Mouse (Mus musculus) embryonic stem cell, embryonic (primary cell): ENCODE measurements around the gene Masp2.

Source experiments
- CTCF ChIA-PET, 4 experiments: fragments of 300-600 bp in 2 of 4; fragments of 350-600 bp in 2 of 4; sonication (Branson Sonifier 250); formaldehyde crosslinking; loops; one replicate each; lab custom pipeline; 2022; ENCODE audit warnings: inconsistent platforms in 2 of 4; lab: Charles Lee
- POLR2A ChIA-PET, 4 experiments: fragments of 300-600 bp in 2 of 4; fragments of 350-600 bp in 2 of 4; sonication (Branson Sonifier 250); formaldehyde crosslinking; loops; one replicate each; lab custom pipeline; 2022; ENCODE audit warnings: antibody characterized with exemption in 4 of 4, inconsistent platforms in 1 of 4; lab: Charles Lee

Gene Masp2

DNA sequence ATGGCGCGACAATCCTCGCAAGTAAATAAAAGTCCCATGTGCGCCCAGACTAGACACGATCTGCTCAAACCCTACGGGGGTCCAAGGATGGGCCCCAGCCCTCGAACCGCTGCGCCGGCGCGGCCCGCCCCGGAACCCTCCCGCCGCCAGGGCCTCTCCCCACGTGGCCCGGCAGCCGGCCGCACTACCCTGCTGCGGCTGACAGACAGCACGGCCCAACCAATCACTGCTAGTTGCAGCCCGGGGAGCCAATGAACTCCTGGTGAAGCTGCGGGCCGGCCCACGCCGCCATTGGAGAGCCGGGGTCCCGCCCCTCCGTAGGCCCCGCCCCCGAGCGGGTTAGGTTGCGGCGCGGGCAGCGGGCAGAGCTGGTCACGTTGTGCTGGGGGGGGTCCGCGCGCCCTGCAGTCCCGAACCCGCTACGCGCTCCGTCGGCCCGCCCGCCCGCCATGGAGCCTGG, 11.2 kb upstream of the Masp2 start, which contains the start of gene Srm:
Gene Srm, plus strand, starts transcription at position 333 of the 460 bp plus-strand sequence.
- ChIA-PET POLR2A (interaction anchor here (0.6 to 12.1 kb wide), 48 partner anchors 9 to 552 kb away, joined by 3 to 275 read pairs (median 4); partner anchors contain the start of genes Tardbp (in 3 of the 4), Exosc10 (in 2 of the 4), Masp2 (in 2 of the 4) and Mtor (in 2 of the 4)), CTCF (interaction anchor here in 3 of 4 experiments (0.6 to 6.4 kb wide), 17 partner anchors 9 to 553 kb away, joined by 3 to 50 read pairs (median 5); partner anchors contain the start of gene Masp2 (in 1 of the 3))

DNA sequence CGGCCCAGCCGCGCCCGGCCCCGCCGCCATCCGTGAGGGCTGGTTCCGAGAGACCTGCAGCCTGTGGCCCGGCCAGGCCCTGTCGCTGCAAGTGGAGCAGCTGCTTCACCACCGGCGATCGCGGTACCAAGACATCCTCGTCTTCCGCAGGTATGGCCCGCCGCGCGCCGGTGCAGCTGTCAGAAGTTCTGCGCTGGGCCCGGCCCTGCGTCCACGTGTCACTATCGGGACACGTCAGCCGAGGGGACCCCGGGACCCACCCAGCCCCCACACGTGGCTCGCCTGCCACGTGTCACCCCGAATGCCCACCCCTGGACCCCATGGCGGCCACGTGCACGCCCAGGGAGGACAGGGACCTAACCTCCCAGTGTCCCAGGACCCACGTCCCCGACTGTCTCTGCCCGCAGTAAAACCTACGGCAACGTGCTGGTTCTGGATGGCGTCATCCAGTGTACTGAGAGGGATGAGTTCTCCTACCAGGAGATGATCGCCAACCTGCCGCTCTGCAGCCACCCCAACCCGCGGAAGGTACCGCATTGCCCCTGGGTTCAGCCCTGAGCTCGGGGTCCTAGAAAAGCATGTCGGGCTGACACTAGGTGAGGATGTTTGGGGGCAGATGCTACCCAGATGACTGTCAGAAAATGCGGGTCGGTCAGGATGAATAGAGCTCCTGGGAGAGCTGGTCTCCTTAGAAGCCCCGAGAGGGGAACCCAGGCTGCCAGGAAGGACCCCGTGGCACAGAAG, 10.5 kb upstream of the Masp2 start:
- ChIA-PET POLR2A (interaction anchor here (0.6 to 12.1 kb wide), 50 partner anchors 8 to 552 kb away, joined by 3 to 275 read pairs (median 4); partner anchors contain the start of genes Tardbp (in 3 of the 4), Exosc10 (in 2 of the 4), Masp2 (in 2 of the 4) and Mtor (in 2 of the 4)), CTCF (interaction anchor here in 2 of 4 experiments (0.6 to 6.4 kb wide), 11 partner anchors 9 to 634 kb away, joined by 3 to 50 read pairs (median 4); partner anchors contain the start of gene Masp2 (in 1 of the 2))

DNA sequence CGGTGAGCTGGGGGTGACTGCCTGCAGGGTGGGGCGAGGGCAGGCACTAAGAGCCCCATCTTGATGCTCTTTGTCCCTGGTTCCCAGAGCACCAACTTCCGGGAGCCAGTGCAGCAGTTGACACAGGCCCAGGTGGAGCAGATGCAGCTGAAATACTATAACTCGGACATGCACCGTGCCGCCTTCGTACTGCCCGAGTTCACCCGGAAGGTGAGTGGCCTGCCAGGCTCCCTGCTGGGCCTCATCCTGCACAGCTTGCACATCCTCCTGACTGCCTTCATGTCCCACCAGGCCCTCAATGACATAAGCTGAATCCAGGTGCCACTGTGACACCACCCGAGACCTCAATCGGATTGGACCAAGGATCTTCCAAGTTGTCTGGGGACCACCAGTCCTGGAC, 8.4 kb upstream of the Masp2 start:
- ChIA-PET CTCF (interaction anchor here in 3 of 4 experiments (0.5 to 6.4 kb wide), 6 partner anchors 9 to 574 kb away, joined by 3 to 50 read pairs (median 6); partner anchors contain the start of gene Masp2 (in 1 of the 3)), POLR2A (interaction anchor here in 2 of 4 experiments (0.6 to 12.1 kb wide), 14 partner anchors 9 to 1359 kb away, joined by 3 to 275 read pairs (median 6); partner anchors contain the start of genes Masp2 (in 2 of the 2) and Exosc10 (in 1 of the 2))

DNA sequence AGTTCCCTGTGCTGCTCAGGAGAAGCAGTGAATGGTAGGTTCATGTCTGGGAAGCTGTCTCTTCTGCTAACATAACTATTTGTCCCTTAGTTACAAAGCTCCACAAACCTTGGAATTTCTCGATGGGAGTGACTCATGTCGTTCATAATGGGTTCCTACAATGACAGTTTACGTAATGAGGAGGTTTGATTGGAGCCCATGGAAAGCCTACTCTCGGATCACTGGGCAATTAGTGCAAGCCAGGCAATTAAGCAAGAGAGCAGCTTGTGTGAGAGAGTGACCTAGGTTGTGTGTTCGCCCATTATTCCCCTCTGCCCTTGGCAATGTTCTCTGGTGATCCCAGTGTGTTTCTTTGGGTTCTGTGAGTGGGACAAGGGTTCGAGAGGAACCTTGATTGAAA, 6.4 kb upstream of the Masp2 start:
- POLR2A ChIA-PET = interaction anchor here in 2 of 4 experiments (1.0 to 12.1 kb wide), 9 partner anchors 7 to 59 kb away, joined by 3 to 275 read pairs (median 5); partner anchors contain the start of gene Masp2 (in 2 of the 2)
- CTCF ChIA-PET = interaction anchor here in 2 of 4 experiments (1.1 to 6.4 kb wide), 2 partner anchors 7 to 9 kb away, joined by 5 to 50 read pairs; partner anchors contain the start of gene Masp2 (in 1 of the 2)

DNA sequence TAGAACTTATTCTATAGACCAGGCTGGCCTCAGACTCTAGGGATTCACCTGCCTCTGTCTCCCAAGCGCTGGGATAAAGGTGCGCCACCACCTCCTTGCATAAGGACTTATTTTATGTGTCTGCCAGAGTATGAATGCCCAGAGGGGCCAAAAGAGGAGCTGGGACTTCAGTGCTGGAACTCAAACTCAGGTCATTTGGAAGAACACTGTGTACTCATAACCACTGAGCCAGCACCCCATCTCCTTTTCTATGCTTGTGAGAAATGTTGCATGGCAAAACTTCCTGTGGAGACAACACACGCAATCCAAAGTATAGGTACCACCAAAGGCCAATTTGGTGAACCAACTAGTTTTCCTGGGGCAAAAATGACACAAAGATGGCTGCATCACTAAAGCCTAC, 5.6 kb upstream of the Masp2 start:
- CTCF ChIA-PET = interaction anchor here in 2 of 4 experiments (0.6 to 1.1 kb wide), 2 partner anchors 55 to 426 kb away, joined by 3 to 5 read pairs; no protein-coding TSS in a partner anchor
- POLR2A ChIA-PET = interaction anchor here in 2 of 4 experiments (0.7 to 12.1 kb wide), 6 partner anchors 6 to 151 kb away, joined by 3 to 250 read pairs (median 48); partner anchors contain the start of gene Masp2 (in 1 of the 2)

DNA sequence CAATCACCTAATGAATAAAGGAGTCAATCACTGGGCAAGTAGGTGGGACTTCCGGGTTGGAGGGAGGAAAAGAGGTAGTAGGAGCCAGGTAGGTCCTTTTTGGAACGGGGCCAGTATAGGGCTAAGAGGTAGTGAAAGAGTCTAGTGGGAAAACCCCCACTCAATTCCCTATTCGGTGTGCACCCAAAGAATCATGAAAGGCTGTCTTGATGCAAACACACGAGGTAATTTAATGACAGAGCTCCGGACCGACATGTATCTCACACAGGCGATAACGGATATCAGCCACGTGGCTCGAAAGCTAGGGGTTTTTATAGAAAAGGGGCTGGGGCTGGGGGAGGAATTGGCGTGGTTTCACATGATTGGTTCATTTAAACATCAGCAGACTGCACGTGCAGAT, 3.5 kb upstream of the Masp2 start:
- POLR2A ChIA-PET = interaction anchor here in 3 of 4 experiments (0.7 to 13.6 kb wide), 26 partner anchors 8 to 561 kb away, joined by 3 to 275 read pairs (median 6); partner anchors contain the start of genes Tardbp (in 3 of the 3), Mtor (in 2 of the 3), Srm (in 2 of the 3) and Clcn6 (in 1 of the 3)
- CTCF ChIA-PET = interaction anchor here in 1 of 4 experiments (0.6 kb wide), 1 partner anchor 35 kb away, joined by 3 read pairs; no protein-coding TSS in a partner anchor

DNA sequence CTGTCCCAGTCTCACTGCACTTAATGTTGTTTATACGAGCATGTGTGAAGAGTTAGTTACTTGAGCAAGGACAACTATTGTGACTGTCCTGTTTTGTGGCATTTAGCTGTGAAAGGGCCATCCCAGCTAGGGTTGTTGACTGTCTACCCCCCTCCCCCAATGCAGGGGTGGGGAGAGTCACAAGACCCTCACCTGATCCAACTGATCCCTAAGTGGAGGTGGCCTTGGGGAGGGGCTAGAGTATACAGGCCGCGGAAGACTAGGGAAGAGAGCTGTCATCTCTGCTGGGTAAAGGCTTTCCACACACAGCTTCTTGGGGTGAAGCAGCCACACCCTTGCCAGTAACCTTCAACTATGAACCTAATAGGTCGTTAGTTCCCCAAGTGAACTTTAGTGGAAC, 2.0 kb upstream of the Masp2 start:
- ChIA-PET POLR2A (interaction anchor here (0.6 to 13.6 kb wide), 65 partner anchors 9 to 1008 kb away, joined by 3 to 275 read pairs (median 4); partner anchors contain the start of genes Srm (in 4 of the 4), Tardbp (in 3 of the 4), Exosc10 (in 2 of the 4) and Gm572 (in 2 of the 4)), CTCF (interaction anchor here in 2 of 4 experiments (0.6 to 1.9 kb wide), 9 partner anchors 8 to 786 kb away, joined by 3 to 6 read pairs (median 3); partner anchors contain the start of gene Srm (in 1 of the 2))

DNA sequence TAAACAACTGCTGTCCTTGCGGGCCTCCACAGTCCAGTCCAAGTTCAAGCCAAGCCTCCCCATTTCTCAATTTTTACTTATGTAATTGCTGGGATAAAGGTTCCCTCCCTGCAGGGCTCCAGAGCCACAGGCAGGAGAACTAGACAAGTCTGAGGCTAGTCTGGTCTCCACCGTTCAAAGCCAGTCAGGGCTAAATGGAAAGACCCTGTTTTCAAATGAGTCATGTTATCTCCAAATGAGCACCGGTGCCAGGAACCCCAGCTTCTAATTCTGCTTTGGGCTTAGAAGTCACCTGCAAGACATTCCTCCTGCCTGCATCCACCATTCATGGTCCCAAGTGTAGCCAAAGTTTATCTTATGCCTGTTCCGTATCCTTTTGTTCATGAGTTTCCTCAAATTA, 483 bp upstream of the Masp2 start:
- POLR2A ChIA-PET = interaction anchor here (0.6 to 13.6 kb wide), 23 partner anchors 9 to 1007 kb away, joined by 3 to 275 read pairs (median 8); partner anchors contain the start of genes Tardbp (in 3 of the 4), Srm (in 2 of the 4), Exosc10 (in 1 of the 4) and Fbxo6 (in 1 of the 4)
- CTCF ChIA-PET = interaction anchor here in 2 of 4 experiments (0.6 to 4.3 kb wide), 5 partner anchors 9 to 433 kb away, joined by 3 to 50 read pairs (median 6); partner anchors contain the start of gene Srm (in 1 of the 2)

DNA sequence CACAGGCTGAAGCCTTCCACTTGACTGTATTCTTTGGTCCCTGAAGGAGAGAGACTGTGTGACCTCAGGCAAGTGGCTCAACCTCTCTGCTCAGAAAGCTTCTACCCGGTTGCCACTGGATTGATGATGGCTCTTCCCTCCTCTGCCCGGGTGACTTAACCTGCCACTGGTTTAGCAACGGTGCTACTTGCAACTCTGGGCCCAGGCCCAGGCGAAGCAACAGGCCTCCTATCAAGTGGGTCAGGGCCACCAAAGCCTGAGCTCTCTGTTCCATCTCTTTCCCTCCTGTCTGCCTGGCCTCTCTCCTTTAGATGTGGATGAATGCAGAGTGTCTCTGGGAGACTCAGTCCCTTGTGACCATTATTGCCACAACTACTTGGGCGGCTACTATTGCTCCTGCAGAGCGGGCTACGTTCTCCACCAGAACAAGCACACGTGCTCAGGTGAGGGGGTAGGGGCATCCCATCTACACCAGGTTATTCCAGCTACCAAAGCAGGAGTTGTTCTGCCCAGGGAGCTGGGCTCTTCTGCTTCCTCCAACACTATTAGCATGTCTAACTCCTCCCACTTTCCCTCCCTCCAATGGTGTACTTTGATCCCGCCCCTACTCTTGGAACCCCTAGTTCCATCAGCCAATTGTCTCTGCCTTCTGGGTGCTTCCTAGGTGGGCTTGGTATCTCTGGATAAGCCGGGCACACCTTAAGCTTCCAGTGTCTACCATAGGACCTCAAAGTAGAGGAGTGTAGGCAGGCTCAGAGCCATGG, 1.2 kb downstream of the Masp2 start:
- ChIA-PET POLR2A (interaction anchor here (0.7 to 13.6 kb wide), 43 partner anchors 8 to 667 kb away, joined by 3 to 275 read pairs (median 5); partner anchors contain the start of genes Srm (in 3 of the 4), Tardbp (in 3 of the 4), Clcn6 (in 1 of the 4) and Exosc10 (in 1 of the 4)), CTCF (interaction anchor here (0.6 to 4.3 kb wide), 19 partner anchors 10 to 489 kb away, joined by 3 to 50 read pairs (median 5); partner anchors contain the start of genes Srm (in 2 of the 4), Disp3 (in 1 of the 4), Fbxo2 (in 1 of the 4) and Fbxo44 (in 1 of the 4))

DNA sequence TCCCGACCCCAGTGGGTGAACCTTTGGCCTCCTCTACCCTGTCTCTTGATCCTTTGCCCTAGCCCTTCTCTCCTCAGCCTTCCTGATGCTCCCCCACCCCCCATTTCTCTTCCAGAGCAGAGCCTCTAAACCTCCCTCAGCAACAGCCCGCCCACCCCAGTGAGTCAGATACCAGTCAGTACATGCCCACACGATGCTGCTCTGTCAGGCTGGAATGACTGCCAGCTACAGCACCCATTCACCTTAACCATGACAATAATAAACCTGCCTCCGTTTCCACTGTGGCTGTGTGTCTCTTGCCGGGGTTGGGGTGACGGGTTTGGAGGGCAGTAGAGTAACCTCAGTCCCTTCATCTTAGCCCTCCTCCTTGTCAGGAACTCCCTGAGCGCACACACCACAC, 1.8 kb downstream of the Masp2 start:
- ChIA-PET POLR2A (interaction anchor here in 3 of 4 experiments (0.7 to 13.6 kb wide), 42 partner anchors 8 to 668 kb away, joined by 3 to 275 read pairs (median 5); partner anchors contain the start of genes Srm (in 3 of the 3), Tardbp (in 3 of the 3), Clcn6 (in 1 of the 3) and Exosc10 (in 1 of the 3)), CTCF (interaction anchor here (0.5 to 4.3 kb wide), 46 partner anchors 10 to 489 kb away, joined by 3 to 50 read pairs (median 4); partner anchors contain the start of genes Srm (in 2 of the 4), Disp3 (in 1 of the 4), Fbxo2 (in 1 of the 4) and Fbxo44 (in 1 of the 4))

DNA sequence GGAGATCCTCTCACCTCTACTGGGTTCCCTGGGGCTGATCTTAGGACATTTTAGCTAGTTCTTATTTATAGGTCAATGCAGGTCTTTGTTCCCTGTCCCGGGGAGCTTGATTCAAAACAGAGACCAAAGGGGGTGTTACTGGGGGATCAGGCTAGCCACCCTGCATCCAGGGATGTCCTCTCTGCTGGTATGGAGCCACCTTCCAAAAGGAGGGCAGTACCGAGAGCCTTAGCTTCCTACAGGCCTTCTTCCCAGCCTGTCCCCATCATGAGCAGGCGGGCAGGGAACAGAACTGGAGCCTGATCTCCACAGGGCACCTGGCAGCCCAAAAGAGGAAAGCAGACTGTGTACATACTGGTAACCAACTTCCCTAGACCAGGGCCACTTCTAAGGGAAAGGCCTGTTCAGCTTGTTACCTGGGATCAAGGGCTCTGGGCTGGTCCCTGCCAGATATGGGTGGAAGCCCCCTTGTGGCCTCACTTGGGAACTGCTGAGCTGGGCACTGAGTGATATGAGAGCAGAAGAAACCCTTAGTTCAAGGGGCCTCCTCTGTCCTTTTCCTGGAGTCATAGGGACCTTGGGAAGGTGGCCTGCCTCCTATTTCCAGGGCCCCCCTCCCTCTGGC, 2.3 kb downstream of the Masp2 start:
- ChIA-PET CTCF (interaction anchor here (0.5 to 4.3 kb wide), 51 partner anchors 9 to 490 kb away, joined by 3 to 50 read pairs (median 3); partner anchors contain the start of genes Srm (in 2 of the 4), Disp3 (in 1 of the 4), Fbxo2 (in 1 of the 4) and Fbxo44 (in 1 of the 4)), POLR2A (interaction anchor here in 3 of 4 experiments (0.6 to 13.6 kb wide), 41 partner anchors 7 to 644 kb away, joined by 3 to 275 read pairs (median 5); partner anchors contain the start of genes Srm (in 3 of the 3), Tardbp (in 3 of the 3), Clcn6 (in 1 of the 3) and Fbxo2 (in 1 of the 3))

DNA sequence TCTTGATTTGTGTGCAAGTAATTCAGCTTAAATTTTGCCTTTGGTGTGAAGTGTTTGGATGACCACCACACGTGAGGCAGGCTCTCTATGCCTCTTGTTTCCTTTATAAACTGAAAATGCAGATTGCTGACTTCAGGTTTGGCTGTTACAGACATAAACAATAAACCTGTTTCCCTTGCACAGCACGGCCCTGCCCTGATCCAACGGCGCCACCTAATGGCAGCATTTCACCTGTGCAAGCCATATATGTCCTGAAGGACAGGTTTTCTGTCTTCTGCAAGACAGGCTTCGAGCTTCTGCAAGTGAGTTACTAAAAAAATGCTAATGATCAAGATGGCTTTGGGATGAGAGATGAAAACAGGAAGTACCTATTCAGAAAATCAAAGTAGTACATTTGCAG, 5.4 kb downstream of the Masp2 start:
- ChIA-PET POLR2A (interaction anchor here in 2 of 4 experiments (0.6 to 13.6 kb wide), 16 partner anchors 7 to 235 kb away, joined by 3 to 275 read pairs (median 5); partner anchors contain the start of genes Gm572 (in 2 of the 2), Srm (in 2 of the 2), Tardbp (in 2 of the 2) and Masp2 (in 1 of the 2)), CTCF (interaction anchor here in 3 of 4 experiments (0.6 to 1.6 kb wide), 17 partner anchors 14 to 642 kb away, joined by 3 to 9 read pairs (median 4); partner anchors contain the start of genes Gm572 (in 1 of the 3), Srm (in 1 of the 3) and Ubiad1 (in 1 of the 3))

DNA sequence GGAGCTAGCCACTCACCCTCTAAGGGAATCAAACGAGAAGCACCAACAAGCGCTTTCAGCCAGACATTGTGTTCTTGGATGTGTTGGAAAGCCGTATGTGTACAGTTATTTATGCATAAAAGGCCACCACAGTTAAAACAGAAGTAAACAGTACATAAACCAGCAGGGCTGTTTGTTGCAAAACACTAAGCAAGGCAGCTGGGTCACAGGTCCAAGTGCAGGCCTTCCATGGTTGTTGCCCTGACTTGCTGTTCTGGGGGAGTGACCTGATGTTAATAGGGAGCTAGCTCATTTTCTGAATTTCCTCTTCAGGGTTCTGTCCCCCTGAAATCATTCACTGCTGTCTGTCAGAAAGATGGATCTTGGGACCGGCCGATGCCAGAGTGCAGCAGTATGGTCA, 7.5 kb downstream of the Masp2 start:
- ChIA-PET POLR2A (interaction anchor here in 3 of 4 experiments (0.5 to 13.6 kb wide), 17 partner anchors 9 to 252 kb away, joined by 3 to 275 read pairs (median 22); partner anchors contain the start of genes Srm (in 2 of the 3), Tardbp (in 2 of the 3), Gm572 (in 1 of the 3) and Masp2 (in 1 of the 3)), CTCF (interaction anchor here in 1 of 4 experiments (0.5 kb wide), 1 partner anchor 169 kb away, joined by 3 read pairs; no protein-coding TSS in a partner anchor)

DNA sequence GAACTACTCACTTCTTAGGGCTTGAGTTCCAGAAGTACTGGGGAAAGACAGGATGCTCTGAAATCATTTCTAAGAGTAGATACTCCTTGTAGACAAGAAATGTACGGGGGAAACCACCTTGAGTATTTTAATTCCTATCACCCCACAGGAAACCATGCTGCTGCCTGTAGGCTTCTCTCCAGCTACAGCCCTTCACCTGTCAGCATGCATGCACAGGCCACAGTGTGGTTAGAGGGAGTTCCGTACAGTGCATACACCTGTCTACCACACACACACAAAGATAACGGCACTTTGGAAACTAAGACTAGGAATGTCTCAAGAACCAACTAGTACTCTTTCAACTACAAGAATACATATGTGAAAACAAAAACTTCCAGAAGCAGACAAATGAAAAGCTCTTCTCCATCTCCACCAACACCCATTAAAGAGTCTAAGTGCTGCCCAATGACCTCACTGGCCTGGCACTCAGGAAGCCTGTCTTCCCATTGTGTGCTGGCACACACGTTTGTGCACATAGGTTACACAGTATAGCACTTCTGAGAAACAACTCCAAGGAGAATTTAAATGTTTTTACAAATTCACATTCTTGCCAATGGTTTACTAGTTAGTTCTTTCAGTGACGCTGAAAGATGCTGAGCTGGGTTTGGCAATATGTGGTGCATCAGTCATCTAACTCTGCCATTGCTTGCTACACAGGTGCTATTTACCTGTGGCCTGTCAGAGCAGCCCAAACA, 8.4 kb downstream of the Masp2 start:
- ChIA-PET POLR2A (interaction anchor here (0.6 to 13.6 kb wide), 38 partner anchors 9 to 518 kb away, joined by 3 to 275 read pairs (median 5); partner anchors contain the start of genes Tardbp (in 4 of the 4), Srm (in 2 of the 4), Gm572 (in 1 of the 4) and Masp2 (in 1 of the 4)), CTCF (interaction anchor here in 2 of 4 experiments (0.5 to 1.9 kb wide), 3 partner anchors 33 to 476 kb away, joined by 3 to 7 read pairs (median 3); no protein-coding TSS in a partner anchor)
